Mouse (Mus musculus) heart, embryonic 11.5 days (tissue): ENCODE measurements at regions not wholly inside any gene's neighbourhood (a gene's known extent, or its start where the extent isn't known, plus 50 kb on each side); places are given as distances from the start of the nearest gene placed in this dataset.

Experiments used
- ATAC-seq: fragments of 200-750 bp; cut with Nextera tagmentation; replicated peaks from 2 replicates; pipeline ENCODE4 v1.8.0; 2017; ENCODE audit warnings: moderate library complexity; ENCODE audit not compliant: insufficient number of reproducible peaks, low FRiP score, low TSS enrichment
- H3K27ac ChIP-seq: fragments of 300-500 bp; sonication (generic); 2 replicates; pipeline ENCODE4 v1.5.1; 2014; ENCODE audit warnings: mild to moderate bottlenecking, low read depth, low read length
- H3K27me3 ChIP-seq: fragments of 300-500 bp; sonication (generic); 2 replicates; pipeline ENCODE4 v1.6.1; 2014; ENCODE audit warnings: mild to moderate bottlenecking, low read length, mixed read lengths; ENCODE audit not compliant: control insufficient read depth, insufficient read depth
- H3K36me3 ChIP-seq: fragments of 300-500 bp; sonication (generic); 2 replicates; pipeline ENCODE4 v1.6.1; 2014; ENCODE audit warnings: mild to moderate bottlenecking, low read length, moderate library complexity, mixed read lengths; ENCODE audit not compliant: control insufficient read depth, insufficient read depth
- H3K4me1 ChIP-seq: fragments of 300-500 bp; sonication (generic); 2 replicates; pipeline ENCODE4 v1.6.1; 2014; ENCODE audit warnings: low read length; ENCODE audit not compliant: control insufficient read depth, insufficient read depth
- H3K4me2 ChIP-seq: fragments of 300-500 bp; sonication (generic); 2 replicates; pipeline ENCODE4 v1.6.1; 2014; ENCODE audit warnings: mild to moderate bottlenecking, moderate library complexity
- H3K4me3 ChIP-seq: fragments of 300-500 bp; sonication (generic); 2 replicates; pipeline ENCODE4 v1.5.1; 2014; ENCODE audit warnings: low read depth, low read length
- H3K9ac ChIP-seq: fragments of 300-500 bp; sonication (generic); 2 replicates; pipeline ENCODE4 v1.6.1; 2014; ENCODE audit warnings: mild to moderate bottlenecking, low read depth, low read length, moderate library complexity
- H3K9me3 ChIP-seq: fragments of 300-500 bp; sonication (generic); replicated peaks from 2 replicates; pipeline ENCODE4 v1.6.1; 2016; ENCODE audit warnings: low read length; ENCODE audit not compliant: control insufficient read depth
- WGBS: fragments of 180-500 bp; shearing (Covaris S2); extraction: QIAGEN DNeasy Blood & Tissue Kit; methylation state at CpG from one replicate; pipeline ENCODE4 v1.1.7; 2014; ENCODE audit not compliant: insufficient replicate concordance; 5-methylcytosine and 5-hydroxymethylcytosine counted together

GRCm38 (mm10) chr8:49543321-49543720, 699.6 kb upstream of the Tenm3 start:
- WGBS = 78% methylated on average over 4 of the region's 4 CpGs
- no peaks in the 10 kb centered on the region for H3K9me3 ChIP-seq

GRCm38 (mm10) chr8:49541337-49541736, 697.6 kb upstream of the Tenm3 start:
- no peak for ATAC-seq
- no peaks in the 10 kb centered on the region for H3K27me3 ChIP-seq
- H3K27ac ChIP-seq = no peak overlapping the region
- no peaks in the 10 kb centered on the region for H3K36me3 ChIP-seq
- no peaks in the 10 kb centered on the region for H3K4me1 ChIP-seq
- H3K4me3 ChIP-seq = no peak overlapping the region
- H3K9ac ChIP-seq = no peak overlapping the region
- H3K4me2 ChIP-seq = no peak overlapping the region
- WGBS = 51% methylated on average over 5 of the region's 5 CpGs
- no peaks in the 10 kb centered on the region for H3K9me3 ChIP-seq

More at GRCm38 (mm10) chr8:49543321-49543720, 699.6 kb upstream of the Tenm3 start:
- Histone ChIP-seq H3K4me1 (no peaks in the 10 kb centered on the region), H3K27me3 (no peaks in the 10 kb centered on the region), H3K36me3 (no peaks in the 10 kb centered on the region), H3K4me3 (no peak overlapping the region), H3K27ac (no peak overlapping the region), H3K9ac (no peak overlapping the region), H3K4me2 (no peak overlapping the region)
- ATAC-seq = no peak

- Histone ChIP-seq H3K27me3 (no peaks in the 10 kb centered on the region), H3K36me3 (no peaks in the 10 kb centered on the region), H3K9ac (no peak overlapping the region), H3K4me2 (no peak overlapping the region), H3K27ac (no peak overlapping the region), H3K9me3 (no peaks in the 10 kb centered on the region), H3K4me3 (no peak overlapping the region), H3K4me1 (no peaks in the 10 kb centered on the region)
- no peak for ATAC-seq
- WGBS = 76% methylated on average over 5 of the region's 5 CpGs
Measured at GRCm38 (mm10) chr8:49533412-49534351, 689.9 kb upstream of the Tenm3 start.

GRCm38 (mm10) chr8:49529294-49529693, 685.5 kb upstream of the Tenm3 start:
- no peaks in the 10 kb centered on the region for H3K27me3 ChIP-seq
- ATAC-seq = no peak
- no peaks in the 10 kb centered on the region for H3K36me3 ChIP-seq
- H3K4me3 ChIP-seq = no peak overlapping the region
- no peaks in the 10 kb centered on the region for H3K9me3 ChIP-seq
- no peak overlapping the region for H3K27ac ChIP-seq
- no peaks in the 10 kb centered on the region for H3K4me1 ChIP-seq
- H3K9ac ChIP-seq = no peak overlapping the region
- H3K4me2 ChIP-seq = no peak overlapping the region
- WGBS = 57% methylated on average over 4 of the region's 4 CpGs

GRCm38 (mm10) chr8:49492906-49493305, 649.2 kb upstream of the Tenm3 start:
- H3K4me3 ChIP-seq = no peak overlapping the region
- no peak overlapping the region for H3K27ac ChIP-seq
- no peak for ATAC-seq
- no peaks in the 10 kb centered on the region for H3K36me3 ChIP-seq
- WGBS = 75% methylated on average over 2 of the region's 2 CpGs
- no peaks in the 10 kb centered on the region for H3K27me3 ChIP-seq
- H3K9ac ChIP-seq = no peak overlapping the region
- H3K4me2 ChIP-seq = no peak overlapping the region
- no peaks in the 10 kb centered on the region for H3K9me3 ChIP-seq
- no peaks in the 10 kb centered on the region for H3K4me1 ChIP-seq

- Histone ChIP-seq H3K9ac (no peak overlapping the region), H3K27me3 (no peaks in the 10 kb centered on the region), H3K4me2 (no peak overlapping the region), H3K9me3 (no peaks in the 10 kb centered on the region), H3K4me3 (no peak overlapping the region), H3K27ac (no peak overlapping the region), H3K36me3 (no peaks in the 10 kb centered on the region), H3K4me1 (no peaks in the 10 kb centered on the region)
- WGBS = 82% methylated on average over 4 of the region's 4 CpGs
- ATAC-seq = no peak
Measured at GRCm38 (mm10) chr8:49485284-49485683, 641.5 kb upstream of the Tenm3 start.

- no peaks in the 10 kb centered on the region for H3K27me3 ChIP-seq
- no peaks in the 10 kb centered on the region for H3K9me3 ChIP-seq
- H3K36me3 ChIP-seq = no peaks in the 10 kb centered on the region
- no peaks in the 10 kb centered on the region for H3K4me1 ChIP-seq
- H3K4me3 ChIP-seq = no peak overlapping the region
- no peak for ATAC-seq
- H3K9ac ChIP-seq = no peak overlapping the region
- no peak overlapping the region for H3K27ac ChIP-seq
- H3K4me2 ChIP-seq = no peak overlapping the region
- WGBS = 86% methylated on average over 6 of the region's 6 CpGs
Measured at GRCm38 (mm10) chr8:49481476-49481992, 637.8 kb upstream of the Tenm3 start.

GRCm38 (mm10) chr8:49465911-49466518, 622.3 kb upstream of the Tenm3 start:
- Histone ChIP-seq H3K9ac (no peak overlapping the region), H3K4me3 (0 out of 2 replicates have a peak overlapping the region, but pooled peaks have one; percentile 15), H3K27me3 (no peaks in the 10 kb centered on the region), H3K27ac (no peak overlapping the region), H3K36me3 (no peaks in the 10 kb centered on the region), H3K9me3 (no peaks in the 10 kb centered on the region), H3K4me2 (peak overlapping the region; percentile 48), H3K4me1 (0 out of 2 replicates have a peak, but pooled peaks cover 3% of the 10 kb centered on the region)
- 21% methylated on average over 14 of the region's 14 CpGs for WGBS
- no peak for ATAC-seq
